Mouse (Mus musculus) urinary bladder, postnatal 14 days (tissue): ENCODE results near the gene Wwc2.

Experiments used
- DNase-seq: peaks from one replicate; pipeline ENCODE4 v3.0.0; 2021; ENCODE audit warnings: low spot score

The Wwc2 gene

GRCm38 (mm10) chr8:47939217-47939616, 51.5 kb downstream of the Wwc2 start:
- no peak for DNase-seq

DNA sequence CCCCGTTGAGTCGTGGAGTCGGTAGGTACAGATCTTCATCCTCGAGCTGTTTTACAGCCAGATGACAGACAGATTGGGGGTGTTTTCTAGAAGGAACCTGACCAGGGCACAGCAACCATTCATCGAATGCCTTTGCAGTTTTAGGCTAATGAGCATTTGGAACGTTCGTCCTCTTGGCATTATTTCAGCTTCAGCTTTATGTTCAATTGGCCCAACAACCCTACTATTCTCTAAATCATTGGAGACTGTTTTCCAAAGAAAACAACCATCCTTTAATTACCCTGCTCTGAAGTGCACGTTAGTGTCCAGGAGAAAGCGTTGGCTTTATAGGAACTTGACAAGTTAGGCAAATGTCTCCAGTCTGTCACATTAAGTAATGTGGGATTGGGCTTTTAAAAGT, 54.3 kb downstream of the Wwc2 start:
- no peak for DNase-seq

DNA sequence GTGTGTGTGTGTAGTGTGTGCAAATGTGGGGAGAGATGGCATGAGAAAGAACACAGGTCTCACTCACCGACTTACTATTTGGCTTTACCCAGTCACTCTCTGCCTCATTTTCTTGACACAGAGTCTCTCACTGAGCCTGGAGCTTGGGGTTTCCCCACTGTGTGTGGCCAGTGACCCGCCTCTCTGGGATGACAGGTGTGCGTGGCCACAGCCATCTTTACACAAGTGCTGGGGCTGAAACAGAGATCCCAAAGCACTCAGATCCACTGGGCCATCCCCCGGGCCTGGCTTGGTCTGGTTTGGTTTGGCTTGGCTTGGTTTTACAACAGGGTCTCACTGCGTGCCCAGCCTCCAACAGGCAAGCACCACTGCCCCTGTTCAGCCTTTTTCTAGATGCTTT, 55.3 kb downstream of the Wwc2 start:
- no peak for DNase-seq

- no peak for DNase-seq
Measured at GRCm38 (mm10) chr8:47933087-47933486, 57.6 kb downstream of the Wwc2 start.

DNA sequence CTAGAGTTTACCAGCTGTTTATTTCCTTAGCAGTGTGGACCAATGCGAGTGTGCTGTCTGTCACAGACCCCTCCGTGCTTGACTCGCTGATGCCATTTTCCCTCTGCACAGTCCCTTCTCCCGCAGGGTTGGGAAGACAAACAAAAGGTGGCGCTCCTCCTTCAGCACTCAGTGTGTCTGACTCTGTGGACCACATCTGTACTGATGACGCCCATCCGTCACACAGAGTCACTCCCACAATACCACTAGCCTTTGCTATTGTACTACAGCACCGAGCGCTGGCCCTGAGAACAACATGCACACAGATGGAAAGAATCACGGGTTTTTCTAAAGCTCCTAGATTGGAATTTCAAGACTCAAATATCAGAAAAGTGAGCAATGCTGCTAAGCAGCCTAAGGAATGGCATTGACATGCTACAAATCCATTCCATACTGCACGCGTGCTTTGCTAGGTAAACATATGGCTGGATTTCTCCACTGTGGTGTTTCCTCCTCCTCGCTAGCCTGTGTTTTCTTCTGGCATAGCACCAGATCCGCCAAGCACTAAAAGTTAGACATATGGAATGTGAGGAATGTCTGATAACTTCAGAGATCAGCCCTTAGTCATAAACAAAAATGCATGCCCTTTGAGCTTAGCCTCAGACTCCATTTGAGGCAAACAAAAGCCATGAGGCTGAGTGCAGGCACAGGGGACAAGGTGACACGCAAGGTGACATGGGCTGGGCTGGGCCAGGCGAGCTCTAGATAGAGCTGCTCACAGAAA, 58.5 kb downstream of the Wwc2 start:
- DNase-seq: peak; percentile 39

- no peak for DNase-seq
Measured at GRCm38 (mm10) chr8:47931371-47931770, 59.4 kb downstream of the Wwc2 start.

DNA sequence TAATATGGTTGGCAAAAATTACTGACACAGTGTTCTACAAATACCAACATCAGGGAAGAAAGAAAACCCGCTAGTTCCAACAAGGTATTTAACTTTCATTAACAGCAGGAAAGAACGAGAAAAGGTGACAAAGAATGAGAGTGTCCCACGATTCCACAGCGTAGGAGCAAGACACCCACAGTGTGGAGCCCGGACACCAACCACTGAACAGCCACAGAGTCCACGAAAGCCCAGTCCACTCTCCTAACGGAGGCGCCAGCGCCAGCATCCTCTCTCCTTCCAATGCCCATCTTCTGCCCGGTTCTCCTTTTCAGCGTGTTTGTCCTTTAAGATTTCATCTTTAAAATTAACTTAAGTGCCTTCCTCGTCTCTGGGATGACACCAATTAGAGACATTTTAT, 61.1 kb downstream of the Wwc2 start:
- DNase-seq: no peak

GRCm38 (mm10) chr8:47928604-47929185, 62.0 kb downstream of the Wwc2 start:
- DNase-seq: no peak

GRCm38 (mm10) chr8:47924921-47925320, 65.8 kb downstream of the Wwc2 start:
- no peak for DNase-seq

- DNase-seq: no peak
Measured at GRCm38 (mm10) chr8:47922816-47923215, 67.9 kb downstream of the Wwc2 start.

- no peak for DNase-seq
Measured at GRCm38 (mm10) chr8:47922011-47922410, 68.7 kb downstream of the Wwc2 start.

- DNase-seq: no peak
Measured at GRCm38 (mm10) chr8:47920575-47921144, 70.1 kb downstream of the Wwc2 start.

DNA sequence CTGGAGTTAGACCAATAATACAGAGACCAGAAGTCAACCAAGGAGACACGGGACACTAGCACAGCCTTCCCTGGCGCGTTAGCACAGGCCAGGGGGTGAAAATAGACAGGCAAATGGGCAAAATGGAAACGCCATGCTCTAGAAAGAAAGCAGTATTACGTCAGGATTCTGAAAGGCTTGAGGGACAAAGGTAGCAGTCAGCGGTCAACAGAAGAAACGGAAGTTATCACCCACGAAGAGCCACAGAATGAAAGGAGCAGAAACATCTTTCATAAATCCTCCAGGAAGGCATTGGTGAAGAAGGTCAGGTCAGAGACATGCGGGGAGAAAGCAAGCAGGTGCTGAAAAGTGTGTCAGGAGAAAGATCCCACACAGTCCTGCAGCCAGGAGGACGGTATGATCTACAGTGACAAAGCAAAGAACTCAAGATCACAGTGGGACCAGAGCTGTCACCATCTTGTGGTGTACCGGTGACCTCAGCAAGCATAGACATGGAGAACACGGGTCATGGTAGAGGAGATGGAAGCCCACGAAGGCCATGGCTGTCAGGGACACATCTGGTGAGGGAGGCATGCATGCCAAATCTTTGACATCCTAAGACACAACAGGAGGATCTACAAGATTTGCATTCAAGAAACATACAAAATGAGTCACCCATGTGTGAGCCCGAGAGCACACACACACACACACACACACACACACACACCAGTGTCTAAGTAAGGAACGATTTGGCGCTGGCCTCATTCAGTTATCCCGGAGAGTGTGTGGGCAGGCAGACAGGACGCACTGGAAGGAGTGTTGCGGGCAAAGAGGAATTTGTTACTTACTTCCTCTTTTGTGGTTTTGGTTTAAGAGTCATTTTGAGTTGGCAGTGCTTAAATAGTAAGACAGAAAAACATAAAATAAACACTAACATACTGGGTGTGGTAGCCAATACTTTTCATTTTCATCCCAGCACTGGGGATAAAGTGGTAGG, 73.4 kb downstream of the Wwc2 start:
- no peak for DNase-seq

GRCm38 (mm10) chr8:47915521-47915920, 75.2 kb downstream of the Wwc2 start:
- DNase-seq: no peak

DNA sequence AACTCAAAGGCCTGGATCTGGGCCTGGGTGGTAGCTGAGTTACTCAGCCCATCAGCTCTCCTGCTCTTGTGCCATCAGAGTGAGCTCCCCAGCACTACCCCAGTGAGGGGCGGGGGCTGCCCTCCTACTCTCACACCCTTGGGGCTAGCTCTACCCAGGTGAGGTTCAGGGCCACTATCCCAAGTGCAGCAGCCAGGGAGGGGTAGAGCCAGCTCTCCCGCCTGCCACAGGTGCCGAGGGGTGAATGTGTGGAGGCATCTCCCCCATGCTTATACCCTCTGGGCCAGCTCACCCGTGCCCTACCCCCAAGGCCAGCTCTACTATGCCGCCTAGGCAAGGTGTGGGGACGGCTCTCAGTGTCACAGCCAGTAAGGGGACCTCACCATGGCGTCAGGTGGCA, 75.8 kb downstream of the Wwc2 start:
- no peak for DNase-seq

DNA sequence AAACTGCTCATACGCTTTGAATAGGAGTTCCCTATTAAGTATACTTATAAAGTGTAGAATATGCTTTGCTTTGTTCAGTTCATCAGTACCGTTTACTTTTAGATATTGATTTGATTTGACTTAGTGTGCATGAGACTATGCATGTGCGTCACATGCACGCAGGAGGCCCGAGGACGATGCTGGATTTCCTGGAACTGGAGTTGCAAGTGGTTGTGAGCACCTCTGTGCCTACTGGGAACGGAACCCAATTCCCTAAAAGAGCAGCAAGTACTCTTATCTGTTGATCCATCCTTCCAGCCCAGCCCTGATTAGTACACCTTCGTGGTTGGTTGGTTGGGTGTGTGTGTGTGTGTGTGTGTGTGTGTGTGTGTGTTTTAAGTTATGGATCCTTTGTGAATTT, 76.6 kb downstream of the Wwc2 start:
- no peak for DNase-seq

GRCm38 (mm10) chr8:47913621-47914020, 77.1 kb downstream of the Wwc2 start:
- DNase-seq: no peak

GRCm38 (mm10) chr8:47909681-47910080, 81.0 kb downstream of the Wwc2 start:
- no peak for DNase-seq

DNA sequence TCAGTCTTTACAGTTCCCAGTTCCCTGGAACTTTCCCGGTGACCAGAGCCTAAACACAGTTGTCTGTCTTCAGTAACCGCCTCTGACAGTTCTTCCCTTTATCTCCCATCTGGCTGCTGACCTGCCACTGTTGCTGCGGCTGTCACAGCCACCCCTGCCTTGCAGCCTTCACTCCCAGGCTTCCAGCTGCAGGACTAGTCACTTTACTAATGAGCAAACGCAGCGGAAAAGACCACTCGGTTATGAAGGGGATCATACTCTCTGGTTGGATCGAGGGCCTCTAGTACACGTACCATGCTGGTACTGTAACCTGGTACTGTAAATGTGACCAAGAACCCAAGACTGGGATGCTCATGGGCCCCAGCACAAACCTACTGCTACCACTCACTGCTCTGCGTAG, 83.7 kb downstream of the Wwc2 start:
- DNase-seq: no peak

- no peak for DNase-seq
Measured at GRCm38 (mm10) chr8:47906142-47906541, 84.6 kb downstream of the Wwc2 start.

GRCm38 (mm10) chr8:47905256-47905655, 85.5 kb downstream of the Wwc2 start:
- no peak for DNase-seq

DNA sequence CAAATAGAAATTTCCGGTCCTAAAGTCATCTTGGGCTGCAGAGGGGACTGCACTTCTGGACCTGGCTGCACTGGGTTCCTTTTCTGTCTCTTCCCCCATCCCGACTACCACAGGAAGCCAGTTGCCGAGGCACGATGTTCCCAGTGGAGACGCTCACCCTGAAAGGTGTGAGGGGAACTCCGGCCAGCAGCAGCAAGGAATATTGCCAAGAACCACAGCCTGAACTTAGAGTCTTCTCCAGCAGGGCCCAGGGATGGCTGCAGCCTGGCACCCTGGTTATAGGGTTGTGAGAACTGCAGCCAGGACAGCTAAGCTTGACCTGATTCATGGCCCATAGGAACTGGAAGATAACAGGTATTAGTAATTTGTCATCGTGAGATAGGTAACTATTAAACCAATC, 86.7 kb downstream of the Wwc2 start:
- no peak for DNase-seq
